Mouse (Mus musculus) kidney, adult 2 months (tissue): Measurements from ENCODE around the gene Serpina11.

ENCODE experiments used
- CTCF ChIP-seq: fragments of 200-500 bp; conservative IDR thresholded peaks from 2 replicates; pipeline ENCODE4 v1.5.1; 2011; ENCODE audit warnings: low read depth, mild to moderate bottlenecking, control low read depth, low read length, moderate library complexity, mixed read lengths; ENCODE audit not compliant: insufficient read depth, insufficient read length
- POLR2A ChIP-seq: fragments of 200-500 bp; IDR thresholded peaks from one replicate; pipeline ENCODE4 v1.6.1; 2011; ENCODE audit warnings: low read depth, low read length, control low read depth

DNA sequence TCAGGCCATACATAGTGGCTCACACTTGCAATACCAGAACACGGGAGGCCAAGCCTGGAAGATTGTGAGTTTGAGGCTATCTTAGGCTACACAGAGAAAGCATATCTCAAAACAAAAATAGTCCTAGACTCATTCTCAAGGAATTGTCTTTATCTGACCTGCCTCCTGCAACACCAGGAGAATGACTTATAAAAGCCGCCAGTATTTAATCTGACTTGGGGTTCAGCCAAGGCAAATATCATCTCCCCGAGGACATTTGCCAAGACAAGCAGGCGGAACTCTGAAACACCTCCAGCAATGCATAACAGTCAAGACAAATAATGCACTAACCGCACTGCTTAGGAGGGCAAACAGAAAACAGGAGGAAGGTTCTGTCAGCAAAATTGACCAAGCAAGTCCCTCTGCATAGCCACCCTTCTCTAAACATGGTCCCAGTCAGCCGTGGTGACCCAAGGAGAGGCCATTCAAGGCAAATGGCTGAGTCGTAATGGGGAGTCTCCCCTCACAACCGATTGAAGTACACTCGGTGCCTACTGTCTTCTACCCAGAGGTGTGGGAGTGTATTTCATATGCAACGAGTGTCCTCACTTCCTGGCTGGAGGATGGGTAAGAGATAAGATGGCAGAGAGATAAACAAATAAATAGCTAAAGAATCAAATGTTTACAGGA lies 12.9 kb upstream of the Serpina11 start:
- no peak for TF ChIP-seq CTCF
- TF ChIP-seq POLR2A: no peak
